Mouse (Mus musculus) C2C12 (cell line): ENCODE results near the gene Atg9a. TPM values are rescaled to one million over a fixed set of nuclear protein-coding genes. Genes with fewer than 3 reads are reported as not detected.

Experiments
- H3K27me3 ChIP-seq: one replicate; pipeline ENCODE4 v1.6.1; 2011; ENCODE audit not compliant: control insufficient read depth, insufficient read depth, insufficient read length
- H3K36me3 ChIP-seq: one replicate; pipeline ENCODE4 v1.6.1; 2011; ENCODE audit not compliant: control insufficient read depth, insufficient read depth
- H3K4me3 ChIP-seq: one replicate; pipeline ENCODE4 v1.5.1; 2011; ENCODE audit warnings: mild to moderate bottlenecking, control low read depth; ENCODE audit not compliant: poor library complexity, insufficient read depth, severe bottlenecking
- H3K79me2 ChIP-seq: one replicate; pipeline ENCODE4 v1.6.1; 2011; ENCODE audit not compliant: control insufficient read depth, insufficient read depth
- H3K79me3 ChIP-seq: one replicate; pipeline ENCODE4 v1.6.1; 2011; ENCODE audit warnings: low read depth, control low read depth
- H3ac ChIP-seq: one replicate; pipeline ENCODE3; 2011; ENCODE audit warnings: low read depth; ENCODE audit not compliant: control insufficient read depth, insufficient read length
- CEBPB ChIP-seq: IDR thresholded peaks from one replicate; pipeline ENCODE4 v1.6.1; 2011; ENCODE audit warnings: low read depth, mild to moderate bottlenecking, control low read depth, moderate library complexity
- CTCF ChIP-seq: IDR thresholded peaks from one replicate; pipeline ENCODE4 v1.5.1; 2011; ENCODE audit not compliant: control insufficient read depth, insufficient read depth, insufficient read length
- FOSL1 ChIP-seq: IDR thresholded peaks from one replicate; pipeline ENCODE4 v1.8.0; 2011; ENCODE audit warnings: mild to moderate bottlenecking, low read length; ENCODE audit not compliant: poor library complexity, insufficient read depth, severe bottlenecking
- MAX ChIP-seq: IDR thresholded peaks from one replicate; pipeline ENCODE4 v1.6.1; 2011; ENCODE audit warnings: mild to moderate bottlenecking, control low read depth
- MYOD1 ChIP-seq: IDR thresholded peaks from one replicate; pipeline ENCODE4 v1.6.1; 2011; ENCODE audit warnings: low read depth; ENCODE audit not compliant: control insufficient read depth, insufficient read length
- MYOG ChIP-seq: IDR thresholded peaks from one replicate; pipeline ENCODE4 v1.6.1; 2011; ENCODE audit not compliant: control insufficient read depth, insufficient read length; ENCODE audit errors: extremely low read depth
- USF1 ChIP-seq: IDR thresholded peaks from one replicate; pipeline ENCODE4 v1.6.1; 2011; ENCODE audit warnings: low read depth, mild to moderate bottlenecking, control low read depth, moderate library complexity
- polyA plus RNA-seq: library from polyadenylated mRNA; unstranded; fragments of >200 nt; fragmentation: generic; extraction: Trizol; gene quantifications from one replicate; pipeline ENCODE4 v1.2.1, GENCODE M21; 2012; ENCODE audit warnings: missing spikeins

Atg9a gene
- polyA plus RNA-seq, 1 experiment: 16.8 TPM

GRCm38 (mm10) chr1:75223532-75223931 is 31.5 kb upstream of the Atg9a start:
- H3K4me3 ChIP-seq: no peak overlapping the region
- H3K27me3 ChIP-seq: no peaks in the 10 kb centered on the region
- no peak for TF ChIP-seq FOSL1
- TF ChIP-seq USF1: no peak
- H3K79me3 ChIP-seq: peaks cover 4% of the 10 kb centered on the region
- no peaks in the 10 kb centered on the region for H3K36me3 ChIP-seq
- H3K79me2 ChIP-seq: peaks cover 7% of the 10 kb centered on the region
- H3ac ChIP-seq: no peak overlapping the region

- H3K79me2 ChIP-seq: peaks cover 13% of the 10 kb centered on the region
- H3K79me3 ChIP-seq: peaks cover 10% of the 10 kb centered on the region
- H3K36me3 ChIP-seq: no peaks in the 10 kb centered on the region
- TF ChIP-seq MYOG: no peak
- no peak for TF ChIP-seq CEBPB
- TF ChIP-seq MAX: no peak
- no peak for TF ChIP-seq CTCF
- TF ChIP-seq MYOD1: no peak
- H3ac ChIP-seq: no peak overlapping the region
- H3K4me3 ChIP-seq: no peak overlapping the region
- H3K27me3 ChIP-seq: no peaks in the 10 kb centered on the region
These were observed 30.9 kb upstream of the Atg9a start for GRCm38 (mm10) chr1:75222926-75223325.

DNA sequence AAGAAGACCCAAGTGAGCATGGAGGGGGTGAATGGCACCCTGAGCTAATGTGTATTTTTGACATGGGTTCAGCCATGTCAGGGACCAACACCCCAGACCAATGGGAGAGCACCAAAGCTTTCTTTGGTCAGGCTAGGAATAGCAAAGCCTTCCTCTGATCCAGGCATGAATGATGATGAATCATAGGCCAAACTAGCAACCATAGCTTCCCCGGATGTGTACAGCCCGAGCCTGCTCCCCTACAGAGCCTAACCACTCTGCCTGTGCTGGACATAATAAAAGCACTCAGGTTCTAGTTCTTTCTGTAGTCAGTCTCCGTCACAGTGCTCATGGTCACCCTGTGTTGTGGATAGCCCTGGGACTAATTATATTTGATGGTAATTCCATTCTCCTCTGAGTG is 29.5 kb upstream of the Atg9a start:
- no peak overlapping the region for H3ac ChIP-seq
- TF ChIP-seq USF1 (no peak), MAX (no peak), MYOG (no peak), MYOD1 (no peak), CTCF (no peak), FOSL1 (no peak), CEBPB (no peak)
- no peaks in the 10 kb centered on the region for H3K27me3 ChIP-seq
- H3K4me3 ChIP-seq: no peak overlapping the region
- peaks cover 27% of the 10 kb centered on the region for H3K79me2 ChIP-seq
- peaks cover 21% of the 10 kb centered on the region for H3K79me3 ChIP-seq
- peaks cover 10% of the 10 kb centered on the region for H3K36me3 ChIP-seq

- Histone ChIP-seq H3K36me3 (peaks cover 30% of the 10 kb centered on the region), H3K79me3 (peaks cover 28% of the 10 kb centered on the region), H3ac (peak within 1 kb of the TSS; percentile 71), H3K27me3 (no peaks in the 10 kb centered on the region), H3K79me2 (peaks cover 47% of the 10 kb centered on the region), H3K4me3 (peak within 1 kb of the TSS; percentile 91)
- no peak for TF ChIP-seq CTCF
- TF ChIP-seq MYOG: no peak
- TF ChIP-seq CEBPB: no peak
- no peak for TF ChIP-seq MAX
- no peak for TF ChIP-seq USF1
- TF ChIP-seq MYOD1: no peak
- TF ChIP-seq FOSL1: no peak
These were observed 27.5 kb upstream of the Atg9a start, which contains the start of gene Tuba4a for GRCm38 (mm10) chr1:75219531-75219930. TSS of gene Tuba4a (minus strand) at chr1:75219865.

- peaks cover 32% of the 10 kb centered on the region for H3K36me3 ChIP-seq
- H3K4me3 ChIP-seq: peak overlapping the region; percentile 91
- H3K27me3 ChIP-seq: no peaks in the 10 kb centered on the region
- H3ac ChIP-seq: peak overlapping the region; percentile 71
- peaks cover 51% of the 10 kb centered on the region for H3K79me2 ChIP-seq
- H3K79me3 ChIP-seq: peaks cover 28% of the 10 kb centered on the region
- no peak for TF ChIP-seq FOSL1
- TF ChIP-seq MAX: no peak
- TF ChIP-seq CEBPB: no peak
- no peak for TF ChIP-seq USF1
- TF ChIP-seq MYOD1: no peak
- no peak for TF ChIP-seq MYOG
- no peak for TF ChIP-seq CTCF
These were observed 27.1 kb upstream of the Atg9a start for GRCm38 (mm10) chr1:75219078-75219477.

DNA sequence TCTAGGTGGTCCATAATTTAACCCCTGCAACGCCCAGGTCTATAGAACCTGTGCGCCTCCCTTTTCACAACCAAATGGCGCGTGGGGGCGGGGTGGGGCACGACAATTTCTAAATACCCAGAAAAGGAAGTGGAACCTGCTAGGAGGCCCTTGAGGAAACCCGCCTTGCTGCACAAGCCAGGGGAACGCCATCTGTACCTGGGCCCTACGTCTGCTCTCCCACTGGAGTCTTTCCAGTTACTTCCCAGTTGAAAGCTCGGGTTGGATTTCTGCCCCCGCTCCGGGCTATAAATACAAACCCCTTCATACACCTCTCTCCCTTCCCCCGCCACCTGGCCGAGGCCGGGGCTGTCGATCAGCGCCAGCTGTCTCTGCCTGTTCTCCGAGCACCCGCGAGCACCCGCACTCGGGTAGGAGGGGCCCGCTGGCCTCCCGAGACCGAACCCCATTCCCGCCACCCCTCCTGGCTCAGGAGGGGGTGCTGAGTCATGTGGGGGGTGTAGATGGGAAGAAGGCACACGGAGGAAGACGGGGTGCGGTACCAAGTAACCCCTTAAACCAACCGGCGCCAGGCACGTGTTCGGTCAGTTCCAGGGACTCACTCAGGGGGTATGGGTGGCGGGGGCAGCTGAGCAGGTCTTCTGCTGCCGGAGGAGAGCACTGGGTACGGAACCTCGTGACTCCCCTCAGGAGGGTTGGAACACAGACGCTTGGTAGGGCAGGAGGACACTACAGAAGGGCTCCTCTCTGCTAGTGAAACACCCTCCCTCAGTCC is 26.4 kb upstream of the Atg9a start:
- Histone ChIP-seq H3K4me3 (peak overlapping the region; percentile 91), H3K27me3 (no peaks in the 10 kb centered on the region), H3ac (peak overlapping the region; percentile 71), H3K79me3 (peaks cover 33% of the 10 kb centered on the region), H3K36me3 (peaks cover 38% of the 10 kb centered on the region), H3K79me2 (peaks cover 58% of the 10 kb centered on the region)
- TF ChIP-seq CTCF (no peak), MYOG (no peak), FOSL1 (no peak), MYOD1 (peak; percentile 68), CEBPB (no peak), USF1 (no peak), MAX (peak; percentile 24)
